Mouse (Mus musculus) kidney, adult 10 weeks (tissue): ENCODE measurements around the gene Zfhx3. TPM values are rescaled to one million over a fixed set of nuclear protein-coding genes. Genes with fewer than 3 reads are reported as not detected.

Experiments used
- polyA plus RNA-seq: library from polyadenylated mRNA; stranded (reverse); fragments of 350-450 nt; fragmentation: Illumina TruSeq; extraction: RNeasy Lipid Tissue Mini Kit (QIAGEN cat#74804); gene quantifications from one replicate; pipeline ENCODE4 v1.2.3, GENCODE M21; 2014; ENCODE audit warnings: low read depth, low replicate concordance

Zfhx3 gene
- polyA plus RNA-seq = 1.3 TPM

GRCm38 (mm10) chr8:107941922-107942694 lies at the start of gene Zfhx3:
Zfhx3 (plus strand) TSS chr8:107942644.

